In the genomic region with DNA sequence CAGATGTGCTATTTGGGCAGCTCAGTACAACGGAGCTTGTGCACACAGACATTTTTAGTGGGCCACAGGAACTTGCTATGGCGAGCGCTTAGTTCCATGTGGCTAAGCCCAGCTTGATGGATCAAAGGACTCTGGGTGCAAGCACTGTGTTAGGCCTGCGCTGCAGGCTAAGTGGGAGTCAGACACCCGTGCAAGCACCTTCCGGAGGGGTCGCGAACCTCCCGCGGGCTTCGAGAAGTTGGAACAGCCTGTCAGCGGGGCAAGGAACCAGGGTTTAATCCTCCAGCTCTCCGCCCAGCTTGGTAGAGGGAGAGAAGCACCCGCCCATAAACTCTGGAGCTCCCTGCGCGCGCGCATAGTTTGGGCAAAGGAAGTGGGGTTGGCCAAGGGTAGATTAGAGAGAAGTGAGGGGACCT, we compare ENCODE assay signal across 10 mouse cellular contexts. TPM values are rescaled to one million over a fixed set of nuclear protein-coding genes. Genes with fewer than 3 reads are reported as not detected.
DNase-seq lines count a peak whose midpoint lies in the region; ATAC-seq and TF ChIP-seq lines count a peak whose summit lies in the region.
"Had no signal": no experiment of that assay in that cellular context is flagged by ENCODE, and none has a peak within 500 bp of the region (broad histone marks: within the 10 kb centered on the region; RNA-seq: fewer than 3 reads in every experiment).

No protein-coding gene starts in this region.

- peaks cover 10% of the 10 kb centered on the region for H3K4me1 ChIP-seq in heart, embryonic 12.5 days (replicated peaks)
- peaks cover 5% of the 10 kb centered on the region; the same call in 1 of the 2 replicates for H3K4me1 ChIP-seq in heart, postnatal 0 days (ENCODE audit: control insufficient read depth, insufficient read depth)
- H3K4me1 ChIP-seq in midbrain, embryonic 12.5 days: peaks cover 19% of the 10 kb centered on the region

- no peaks in the 10 kb centered on the region for H3K36me3 ChIP-seq in heart, embryonic 12.5 days
- no peaks in the 10 kb centered on the region for H3K36me3 ChIP-seq in heart, postnatal 0 days (replicated peaks; ENCODE audit: control insufficient read depth, insufficient read depth, low read length)
- H3K36me3 ChIP-seq in midbrain, embryonic 12.5 days: no peaks in the 10 kb centered on the region

- no peak for DNase-seq in heart, adult 9 months (ENCODE audit: low spot score in 2 of 2)
- DNase-seq in R1 (ENCODE audit: low read depth, low spot score): peak; percentile 80
- DNase-seq in heart, postnatal 0 days (ENCODE audit: low spot score): no peak
- no peak for DNase-seq in urinary bladder, adult 2 months (ENCODE audit: low spot score)
- DNase-seq in cerebellum, postnatal 14 days: no peak
- DNase-seq: adrenal gland, postnatal 36 days; B cell, adult 2 months had no signal

- TF ChIP-seq EP300 in heart, postnatal 0 days (IDR thresholded peaks at IDR 0.05; ENCODE audit: low read depth): no peak

- no peaks in the 10 kb centered on the region for H3K9me3 ChIP-seq in heart, embryonic 12.5 days (replicated peaks)
- H3K9me3 ChIP-seq in heart, postnatal 0 days (replicated peaks; ENCODE audit: control insufficient read depth, low read length): no peaks in the 10 kb centered on the region
- no peaks in the 10 kb centered on the region for H3K9me3 ChIP-seq in midbrain, embryonic 12.5 days

- no peak for TF ChIP-seq CTCF in heart, postnatal 0 days (IDR thresholded peaks at IDR 0.05; ENCODE audit: low read depth)

- peak overlapping the region; percentile 66 for H3K4me2 ChIP-seq in heart, embryonic 12.5 days
- H3K4me2 ChIP-seq in heart, postnatal 0 days (ENCODE audit: low read depth, low read length): peak overlapping the region; percentile 52
- peak overlapping the region; percentile 50 for H3K4me2 ChIP-seq in midbrain, embryonic 12.5 days (replicated peaks)

- peak overlapping the region; percentile 32 for H3K4me3 ChIP-seq in heart, embryonic 12.5 days
- peak overlapping the region; percentile 12; the same call in 1 of the 2 replicates for H3K4me3 ChIP-seq in heart, postnatal 0 days (ENCODE audit: low read depth, low read length)
- H3K4me3 ChIP-seq in midbrain, embryonic 12.5 days: peak overlapping the region; percentile 19; the same call in 1 of the 2 replicates

- WGBS in heart, embryonic 12.5 days: 2% methylated on average over 18 of the region's 18 CpGs
- WGBS in heart, postnatal 0 days: 5% methylated on average over 18 of the region's 18 CpGs
- 1% methylated on average over 18 of the region's 18 CpGs for WGBS in midbrain, embryonic 12.5 days

- H3K27ac ChIP-seq in heart, embryonic 12.5 days (ENCODE audit: poor library complexity, severe bottlenecking): no peak overlapping the region
- H3K27ac ChIP-seq in heart, postnatal 0 days (ENCODE audit: low read depth): no peak overlapping the region
- H3K27ac ChIP-seq in midbrain, embryonic 12.5 days (replicated peaks): no peak overlapping the region

- H3K27me3 ChIP-seq in heart, embryonic 12.5 days (replicated peaks): peaks cover 53% of the 10 kb centered on the region
- peaks cover 40% of the 10 kb centered on the region for H3K27me3 ChIP-seq in heart, postnatal 0 days (ENCODE audit: control insufficient read depth, insufficient read depth, low read length)
- H3K27me3 ChIP-seq in midbrain, embryonic 12.5 days: peaks cover 55% of the 10 kb centered on the region

- peak overlapping the region; percentile 53; the same call in 1 of the 2 replicates for H3K9ac ChIP-seq in heart, embryonic 12.5 days
- H3K9ac ChIP-seq in heart, postnatal 0 days (replicated peaks; ENCODE audit: low read depth, low read length): no peak overlapping the region
- no peak overlapping the region; the same call in 1 of the 2 replicates for H3K9ac ChIP-seq in midbrain, embryonic 12.5 days (replicated peaks)

- no peak for ATAC-seq in heart, embryonic 12.5 days (ENCODE audit: insufficient number of reproducible peaks, low FRiP score)
- no peak for ATAC-seq in heart, postnatal 0 days (ENCODE audit: insufficient read depth, low read depth)
- no peak; the same call in 1 of the 2 replicates for ATAC-seq in midbrain, embryonic 12.5 days (ENCODE audit: low FRiP score, low read depth)
- no peak for ATAC-seq in megakaryocyte, adult 5-6 weeks (ENCODE audit: poor library complexity, severe bottlenecking)

RNA-seq across cellular contexts. Expression of a gene that starts 17.7 kb away (rescaled TPM):
- polyA plus RNA-seq in heart, embryonic 12.5 days (2016; fragmentation: Nextera tagmentation; extraction: Ambion mirVana): 513 and 525 TPM in 2 replicates
- 156 and 179 TPM in 2 replicates for total RNA-seq in heart, postnatal 0 days (2014; rRNA removed; ENCODE audit: low replicate concordance)
- 254 and 259 TPM in 2 replicates for polyA plus RNA-seq in heart, postnatal 0 days (2015; fragmentation: Nextera tagmentation; extraction: Ambion mirVana)
- 647 and 719 TPM in 2 replicates for polyA plus RNA-seq in midbrain, embryonic 12.5 days (2016; fragmentation: Nextera tagmentation; extraction: Ambion mirVana)
- 295 and 406 TPM in 2 replicates for polyA plus RNA-seq in urinary bladder, adult 2 months (2012; rRNA removed)
- 717 and 796 TPM in 2 replicates for total RNA-seq in megakaryocyte, adult 5-6 weeks (2015)
- 1,083 and 1,097 TPM in 2 replicates for total RNA-seq in megakaryocyte, adult 5-6 weeks (2017)

RNA-seq across cellular contexts. Expression of a gene that starts 22.7 kb away (rescaled TPM):
- not detected in 2 replicates for polyA plus RNA-seq in heart, embryonic 12.5 days (2016; fragmentation: Nextera tagmentation; extraction: Ambion mirVana)
- not detected in 2 replicates for total RNA-seq in heart, postnatal 0 days (2014; rRNA removed; ENCODE audit: low replicate concordance)
- polyA plus RNA-seq in heart, postnatal 0 days (2015; fragmentation: Nextera tagmentation; extraction: Ambion mirVana): not detected in 2 replicates
- polyA plus RNA-seq in midbrain, embryonic 12.5 days (2016; fragmentation: Nextera tagmentation; extraction: Ambion mirVana): 4.3 and 5.0 TPM in 2 replicates
- not detected in 2 replicates for polyA plus RNA-seq in urinary bladder, adult 2 months (2012; rRNA removed)
- total RNA-seq in megakaryocyte, adult 5-6 weeks (2015): not detected in 2 replicates
- total RNA-seq in megakaryocyte, adult 5-6 weeks (2017): not detected in 2 replicates

RNA-seq across cellular contexts. Expression of a gene that starts 33.5 kb away (rescaled TPM):
- 2.6 TPM in 2 replicates for polyA plus RNA-seq in heart, embryonic 12.5 days (2016; fragmentation: Nextera tagmentation; extraction: Ambion mirVana)
- total RNA-seq in heart, postnatal 0 days (2014; rRNA removed; ENCODE audit: low replicate concordance): 2.8 and 10.5 TPM in 2 replicates
- 10.7 and 10.8 TPM in 2 replicates for polyA plus RNA-seq in heart, postnatal 0 days (2015; fragmentation: Nextera tagmentation; extraction: Ambion mirVana)
- polyA plus RNA-seq in midbrain, embryonic 12.5 days (2016; fragmentation: Nextera tagmentation; extraction: Ambion mirVana): 3.0 and 3.6 TPM in 2 replicates
- 0.88 and 1.2 TPM in 2 replicates for polyA plus RNA-seq in urinary bladder, adult 2 months (2012; rRNA removed)
- total RNA-seq in megakaryocyte, adult 5-6 weeks (2015): not detected in 2 replicates
- not detected in 2 replicates for total RNA-seq in megakaryocyte, adult 5-6 weeks (2017)
